Mouse (Mus musculus): ENCODE results near the gene Iqcg.

GRCm38 (mm10) chr16:33013801-33014200 is 42.2 kb downstream of the Iqcg start:
- no peak for TF ChIP-seq CTCF (IDR thresholded peaks at IDR 0.05; ENCODE audit: extremely low read depth, insufficient read depth, low read length)
- TF ChIP-seq POLR2A (IDR thresholded peaks at IDR 0.05; ENCODE audit: extremely low read depth, insufficient read depth, low read length), result no peak

Measured in cortical plate, adult 2 months (tissue).